Mouse (Mus musculus): ENCODE data around the gene Ccdc124. TPM values are rescaled to one million over a fixed set of nuclear protein-coding genes. Genes with fewer than 3 reads are reported as not detected.
"Not testable (repeated sequence)": the region's sequence is repeated elsewhere in the genome, so short reads cannot be mapped to it uniquely, and the experiment has no call there.

The Ccdc124 gene
- polyA plus RNA-seq, 1 experiment from 2014 or later = 149 TPM

- DNase-seq (peak; percentile 99), ATAC-seq (ENCODE audit: low FRiP score, low TSS enrichment) (peak; percentile 99)
- Histone ChIP-seq H3K27me3 (ENCODE audit: control insufficient read depth, insufficient read depth, low read length) (peaks cover 28% of the 10 kb centered on the region), H3K9ac (replicated peaks; ENCODE audit: low read length) (peak within 1 kb of the TSS; percentile 84), H3K27ac (replicated peaks; ENCODE audit: low read depth, low read length) (peak within 1 kb of the TSS; percentile 81), H3K4me2 (ENCODE audit: low read length) (peak within 1 kb of the TSS; percentile 77), H3K36me3 (ENCODE audit: control insufficient read depth, insufficient read depth, low read length) (peaks cover 31% of the 10 kb centered on the region), H3K4me3 (replicated peaks; ENCODE audit: low read depth, low read length) (peak within 1 kb of the TSS; percentile 79), H3K4me1 (ENCODE audit: control insufficient read depth, insufficient read depth, low read length) (peaks cover 8% of the 10 kb centered on the region), H3K9me3 (ENCODE audit: control insufficient read depth, low read length) (no peaks in the 10 kb centered on the region)
- WGBS = under 1% methylated on average over 59 of the region's 60 CpGs
Observed at GRCm38 (mm10) chr8:70897021-70897680, 23.4 kb upstream of the Ccdc124 start, which contains the start of gene Rpl18a. Gene Rpl18a (minus strand): TSS chr8:70897412.

GRCm38 (mm10) chr8:70896316-70897020 lies 22.7 kb upstream of the Ccdc124 start:
- peak overlapping the region; percentile 73 for H3K4me2 ChIP-seq (ENCODE audit: low read length)
- DNase-seq (peak; percentile 31), ATAC-seq (ENCODE audit: low FRiP score, low TSS enrichment) (no peak)
- H3K27ac ChIP-seq (replicated peaks; ENCODE audit: low read depth, low read length) = peak overlapping the region; percentile 81; the same call in 1 of the 2 replicates
- H3K4me3 ChIP-seq (replicated peaks; ENCODE audit: low read depth, low read length) = peak overlapping the region; percentile 79
- peak overlapping the region; percentile 84 for H3K9ac ChIP-seq (replicated peaks; ENCODE audit: low read length)
- H3K36me3 ChIP-seq (ENCODE audit: control insufficient read depth, insufficient read depth, low read length) = peaks cover 31% of the 10 kb centered on the region
- 3% methylated on average over 25 of the region's 25 CpGs for WGBS
- H3K27me3 ChIP-seq (ENCODE audit: control insufficient read depth, insufficient read depth, low read length) = peaks cover 35% of the 10 kb centered on the region
- peaks cover 8% of the 10 kb centered on the region for H3K4me1 ChIP-seq (ENCODE audit: control insufficient read depth, insufficient read depth, low read length)
- no peaks in the 10 kb centered on the region for H3K9me3 ChIP-seq (ENCODE audit: control insufficient read depth, low read length)

DNA sequence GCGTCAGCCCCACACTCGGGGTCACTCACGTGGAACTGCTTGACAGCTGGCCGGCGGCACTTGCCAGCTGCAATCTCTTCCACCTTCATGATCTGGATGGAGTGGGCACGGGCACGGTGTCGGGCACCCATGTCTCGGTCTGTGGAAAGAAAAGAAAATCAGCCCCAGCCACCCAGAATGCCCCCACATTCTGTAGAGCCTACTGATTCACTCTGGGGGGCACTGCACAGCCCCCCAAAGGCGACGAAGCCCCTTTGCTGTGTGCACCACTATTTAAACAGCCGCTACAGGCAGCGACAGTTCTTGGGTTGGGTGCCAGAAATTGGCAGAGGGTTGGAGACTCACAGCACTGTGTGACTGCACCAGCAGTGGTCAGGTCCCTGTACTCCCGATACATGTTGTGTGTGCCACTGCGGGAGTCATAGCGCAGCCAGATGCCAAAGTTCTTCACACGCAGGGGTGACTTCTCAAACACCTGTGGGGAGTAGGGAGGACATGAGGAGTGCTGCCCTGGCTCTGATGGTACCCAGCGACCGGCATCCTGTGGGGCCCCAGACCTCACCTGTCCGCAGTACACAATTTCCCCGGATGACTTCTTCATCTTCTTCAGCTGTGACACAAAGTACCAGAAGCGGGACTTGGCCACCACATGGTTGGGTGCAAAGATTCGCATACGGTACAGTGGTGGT lies 22.0 kb upstream of the Ccdc124 start:
- Histone ChIP-seq H3K27me3 (ENCODE audit: control insufficient read depth, insufficient read depth, low read length) (peaks cover 42% of the 10 kb centered on the region), H3K36me3 (ENCODE audit: control insufficient read depth, insufficient read depth, low read length) (peaks cover 31% of the 10 kb centered on the region), H3K4me3 (replicated peaks; ENCODE audit: low read depth, low read length) (peak overlapping the region; percentile 79), H3K4me2 (ENCODE audit: low read length) (peak overlapping the region; percentile 73)
- not testable (repeated sequence) for H3K9ac ChIP-seq (replicated peaks; ENCODE audit: low read length); H3K4me1 ChIP-seq (ENCODE audit: control insufficient read depth, insufficient read depth, low read length); H3K27ac ChIP-seq (replicated peaks; ENCODE audit: low read depth, low read length); DNase-seq; H3K9me3 ChIP-seq (ENCODE audit: control insufficient read depth, low read length); ATAC-seq (ENCODE audit: low FRiP score, low TSS enrichment)
- 77% methylated on average over 24 of the region's 24 CpGs for WGBS

- DNase-seq (no peak), ATAC-seq (ENCODE audit: low FRiP score, low TSS enrichment) (no peak)
- Histone ChIP-seq H3K27me3 (ENCODE audit: control insufficient read depth, insufficient read depth, low read length) (peaks cover 45% of the 10 kb centered on the region), H3K27ac (replicated peaks; ENCODE audit: low read depth, low read length) (no peak overlapping the region), H3K4me3 (replicated peaks; ENCODE audit: low read depth, low read length) (no peak overlapping the region), H3K4me1 (ENCODE audit: control insufficient read depth, insufficient read depth, low read length) (peaks cover 8% of the 10 kb centered on the region), H3K9me3 (ENCODE audit: control insufficient read depth, low read length) (no peaks in the 10 kb centered on the region), H3K4me2 (ENCODE audit: low read length) (no peak overlapping the region), H3K36me3 (ENCODE audit: control insufficient read depth, insufficient read depth, low read length) (peaks cover 31% of the 10 kb centered on the region), H3K9ac (replicated peaks; ENCODE audit: low read length) (no peak overlapping the region)
- 91% methylated on average over 8 of the region's 8 CpGs for WGBS
Observed at GRCm38 (mm10) chr8:70894771-70895545, 21.2 kb upstream of the Ccdc124 start.

- H3K27me3 ChIP-seq (ENCODE audit: control insufficient read depth, insufficient read depth, low read length) = peaks cover 45% of the 10 kb centered on the region
- WGBS = 57% methylated on average over 2 of the region's 2 CpGs
Observed at GRCm38 (mm10) chr8:70894385-70894720, 20.6 kb upstream of the Ccdc124 start.

DNA sequence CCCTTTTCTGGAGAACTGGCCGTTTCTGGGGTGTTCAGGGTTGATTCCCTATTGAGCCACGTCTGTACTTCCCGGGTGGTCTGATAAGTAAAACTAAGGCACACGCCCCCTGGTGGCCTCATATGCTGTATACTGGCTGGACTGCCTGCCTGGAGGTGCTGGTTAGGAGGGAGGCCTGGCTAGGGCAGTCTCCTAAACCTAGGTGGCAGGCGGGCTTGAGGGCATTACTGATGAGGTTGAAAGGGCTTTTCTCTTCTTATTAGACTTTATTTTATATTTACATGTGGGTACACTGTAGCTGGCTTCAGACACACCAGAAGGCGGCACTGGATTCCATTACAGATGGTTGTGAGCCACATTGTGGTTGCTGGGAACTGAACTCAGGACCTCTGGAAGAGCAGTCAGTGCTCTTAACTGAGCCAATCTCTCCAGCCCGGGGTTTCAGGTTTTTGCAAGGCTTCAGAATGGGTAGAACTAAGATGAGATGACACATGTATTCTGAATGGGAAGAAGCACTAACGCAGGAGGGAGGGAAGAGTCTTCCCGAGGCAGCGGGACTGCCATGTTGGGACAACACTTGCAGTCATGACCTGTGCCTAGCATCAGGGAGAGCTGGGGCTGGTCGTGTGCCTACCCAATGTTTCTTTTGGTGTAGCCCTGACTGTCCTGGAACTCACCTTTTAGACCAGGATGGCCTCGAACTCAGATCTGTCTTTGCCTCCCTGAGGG lies 20.1 kb upstream of the Ccdc124 start:
- H3K36me3 ChIP-seq (ENCODE audit: control insufficient read depth, insufficient read depth, low read length) = peaks cover 31% of the 10 kb centered on the region
- H3K9ac ChIP-seq (replicated peaks; ENCODE audit: low read length) = no peak overlapping the region
- H3K27ac ChIP-seq (replicated peaks; ENCODE audit: low read depth, low read length) = no peak overlapping the region
- H3K27me3 ChIP-seq (ENCODE audit: control insufficient read depth, insufficient read depth, low read length) = peaks cover 45% of the 10 kb centered on the region
- H3K4me3 ChIP-seq (replicated peaks; ENCODE audit: low read depth, low read length) = no peak overlapping the region
- ATAC-seq (ENCODE audit: low FRiP score, low TSS enrichment) (no peak), DNase-seq (peak; percentile 91)
- peaks cover 8% of the 10 kb centered on the region for H3K4me1 ChIP-seq (ENCODE audit: control insufficient read depth, insufficient read depth, low read length)
- WGBS = 28% methylated on average over 12 of the region's 12 CpGs
- H3K4me2 ChIP-seq (ENCODE audit: low read length) = no peak overlapping the region
- no peaks in the 10 kb centered on the region for H3K9me3 ChIP-seq (ENCODE audit: control insufficient read depth, low read length)

More at GRCm38 (mm10) chr8:70894385-70894720, 20.6 kb upstream of the Ccdc124 start:
- Histone ChIP-seq H3K4me3 (replicated peaks; ENCODE audit: low read depth, low read length) (no peak overlapping the region), H3K36me3 (ENCODE audit: control insufficient read depth, insufficient read depth, low read length) (peaks cover 31% of the 10 kb centered on the region), H3K9me3 (ENCODE audit: control insufficient read depth, low read length) (no peaks in the 10 kb centered on the region), H3K9ac (replicated peaks; ENCODE audit: low read length) (no peak overlapping the region), H3K4me2 (ENCODE audit: low read length) (no peak overlapping the region), H3K27ac (replicated peaks; ENCODE audit: low read depth, low read length) (no peak overlapping the region), H3K4me1 (ENCODE audit: control insufficient read depth, insufficient read depth, low read length) (peaks cover 8% of the 10 kb centered on the region)
- DNase-seq (no peak), ATAC-seq (ENCODE audit: low FRiP score, low TSS enrichment) (no peak)

- ATAC-seq (ENCODE audit: low FRiP score, low TSS enrichment) (no peak), DNase-seq (peak; percentile 15)
- Histone ChIP-seq H3K9ac (replicated peaks; ENCODE audit: low read length) (no peak overlapping the region; the same call in 1 of the 2 replicates), H3K36me3 (ENCODE audit: control insufficient read depth, insufficient read depth, low read length) (peaks cover 31% of the 10 kb centered on the region), H3K9me3 (ENCODE audit: control insufficient read depth, low read length) (no peaks in the 10 kb centered on the region), H3K4me1 (ENCODE audit: control insufficient read depth, insufficient read depth, low read length) (peaks cover 8% of the 10 kb centered on the region), H3K4me3 (replicated peaks; ENCODE audit: low read depth, low read length) (0 out of 2 replicates have a peak overlapping the region, but pooled peaks have one; percentile 21), H3K27ac (replicated peaks; ENCODE audit: low read depth, low read length) (no peak overlapping the region), H3K4me2 (ENCODE audit: low read length) (peak overlapping the region; percentile 38; the same call in 1 of the 2 replicates), H3K27me3 (ENCODE audit: control insufficient read depth, insufficient read depth, low read length) (peaks cover 45% of the 10 kb centered on the region)
- WGBS = 34% methylated on average over 20 of the region's 20 CpGs
Observed at GRCm38 (mm10) chr8:70892896-70893655, 19.3 kb upstream of the Ccdc124 start.
